Mouse (Mus musculus) layer of hippocampus, adult 9-11 months (tissue): ENCODE results near the gene Pax6.

Experiments
- DNase-seq: peaks from one replicate; pipeline ENCODE4 v3.0.0; 2022

Gene Pax6

GRCm38 (mm10) chr2:105668271-105669270, at the start of gene Pax6:
Pax6 (plus strand) TSS chr2:105668900.
- no peak for DNase-seq

- no peak for DNase-seq
These were observed 19.8 kb upstream of the Pax6 start for GRCm38 (mm10) chr2:105648933-105649332.

GRCm38 (mm10) chr2:105656456-105656855, 12.2 kb upstream of the Pax6 start:
- DNase-seq, result no peak

GRCm38 (mm10) chr2:105659350-105659749, 9.3 kb upstream of the Pax6 start:
- no peak for DNase-seq

GRCm38 (mm10) chr2:105659926-105660873, 8.5 kb upstream of the Pax6 start:
- no peak for DNase-seq

GRCm38 (mm10) chr2:105660874-105661622, 7.7 kb upstream of the Pax6 start:
- DNase-seq, result no peak

GRCm38 (mm10) chr2:105661623-105662066, 7.1 kb upstream of the Pax6 start:
- DNase-seq, result no peak

- DNase-seq, result no peak
These were observed 6.6 kb upstream of the Pax6 start for GRCm38 (mm10) chr2:105662121-105662520.

- no peak for DNase-seq
These were observed 6.1 kb upstream of the Pax6 start for GRCm38 (mm10) chr2:105662606-105663005.

GRCm38 (mm10) chr2:105663101-105663511, 5.6 kb upstream of the Pax6 start:
- no peak for DNase-seq

- DNase-seq, result no peak
These were observed 3.7 kb upstream of the Pax6 start for GRCm38 (mm10) chr2:105664996-105665395.

GRCm38 (mm10) chr2:105665491-105666250, 3.0 kb upstream of the Pax6 start:
- no peak for DNase-seq

GRCm38 (mm10) chr2:105666331-105666730, 2.4 kb upstream of the Pax6 start:
- no peak for DNase-seq

- DNase-seq, result no peak
These were observed 1.7 kb upstream of the Pax6 start for GRCm38 (mm10) chr2:105666763-105667625.

- DNase-seq, result no peak
These were observed 1.1 kb upstream of the Pax6 start for GRCm38 (mm10) chr2:105667626-105667950.

GRCm38 (mm10) chr2:105669371-105669861, 716 bp downstream of the Pax6 start:
- no peak for DNase-seq

- DNase-seq, result no peak
These were observed 1.4 kb downstream of the Pax6 start for GRCm38 (mm10) chr2:105669881-105670730.

GRCm38 (mm10) chr2:105670731-105671095, 2.0 kb downstream of the Pax6 start:
- DNase-seq, result no peak

- DNase-seq, result no peak
These were observed 2.6 kb downstream of the Pax6 start for GRCm38 (mm10) chr2:105671116-105671797.
